Mouse (Mus musculus) MEL (cell line): ENCODE data around the gene Gm16181. TPM values are rescaled to one million over a fixed set of nuclear protein-coding genes. Genes with fewer than 3 reads are reported as not detected.

Experiments
- DNase-seq: peaks from one replicate; pipeline ENCODE4 v3.0.0; 2011; ENCODE audit warnings: low read depth, low spot score
- H3K27ac ChIP-seq: 2 replicates; pipeline ENCODE4 v1.5.1; 2012; ENCODE audit warnings: low read depth, mild to moderate bottlenecking, control low read depth, low read length, moderate library complexity; ENCODE audit not compliant: control insufficient read depth
- H3K27me3 ChIP-seq, 2 experiments: fragments of 150-350 bp in 1 of 2; sonication (generic) in 1 of 2; 2 replicates each; pipeline ENCODE4 v1.6.1; 2012; ENCODE audit warnings: low read length in 2 of 2, mild to moderate bottlenecking in 2 of 2, improper control_type of control experiment in 1 of 2, moderate library complexity in 1 of 2; ENCODE audit not compliant: insufficient read depth in 2 of 2, control insufficient read depth in 1 of 2
- H3K36me3 ChIP-seq, 2 experiments: 2 replicates each; pipeline ENCODE4 v1.6.1; 2012 to 2014; ENCODE audit warnings: low read length in 2 of 2, improper control_type of control experiment in 1 of 2, inconsistent platforms in 1 of 2, mild to moderate bottlenecking in 1 of 2; ENCODE audit not compliant: insufficient read depth in 2 of 2, control insufficient read depth in 1 of 2
- H3K4me1 ChIP-seq, 2 experiments: fragments of 150-350 bp in 1 of 2; sonication (generic) in 1 of 2; 2 replicates each; pipeline ENCODE4 v1.6.1; 2012; ENCODE audit warnings: low read length in 2 of 2, improper control_type of control experiment in 1 of 2, mild to moderate bottlenecking in 1 of 2; ENCODE audit not compliant: insufficient read depth in 2 of 2, control insufficient read depth in 1 of 2
- H3K4me3 ChIP-seq, 2 experiments: fragments of 150-350 bp in 1 of 2; sonication (generic) in 1 of 2; 2 replicates each; pipeline ENCODE4 v1.5.1; 2012; ENCODE audit warnings: low read depth in 2 of 2, low read length in 2 of 2, mild to moderate bottlenecking in 2 of 2, moderate library complexity in 2 of 2, control low read depth in 1 of 2, improper control_type of control experiment in 1 of 2; ENCODE audit not compliant: control insufficient read depth in 1 of 2, insufficient read depth in 1 of 2
- H3K79me2 ChIP-seq: 2 replicates; pipeline ENCODE4 v1.6.1; 2012; ENCODE audit warnings: mild to moderate bottlenecking, low read length, moderate library complexity; ENCODE audit not compliant: control insufficient read depth, poor library complexity, insufficient read depth
- H3K9ac ChIP-seq: 2 replicates; pipeline ENCODE4 v1.6.1; 2012; ENCODE audit warnings: low read depth, mild to moderate bottlenecking, control low read depth, low read length, moderate library complexity; ENCODE audit not compliant: control insufficient read depth, poor library complexity, severe bottlenecking
- H3K9me3 ChIP-seq: fragments of 150-350 bp; sonication (generic); replicated peaks from 2 replicates; pipeline ENCODE4 v1.6.1; 2012; ENCODE audit warnings: mild to moderate bottlenecking, low read length, improper control_type of control experiment, moderate library complexity; ENCODE audit not compliant: insufficient read depth
- CHD2 ChIP-seq: IDR thresholded peaks from 2 replicates; pipeline ENCODE4 v1.6.1; 2011; ENCODE audit warnings: low read length, improper control_type of control experiment
- CTCF ChIP-seq, 3 experiments: IDR thresholded peaks in 2 of 3; conservative IDR thresholded peaks in 1 of 3; 2 replicates each; pipeline ENCODE4 v1.5.1; 2011 to 2012; ENCODE audit warnings: low read length in 3 of 3, low read depth in 2 of 3, mild to moderate bottlenecking in 2 of 3, improper control_type of control experiment in 1 of 3, inconsistent platforms in 1 of 3, mixed read lengths in 1 of 3, moderate library complexity in 1 of 3; ENCODE audit not compliant: control insufficient read depth in 1 of 3, insufficient read depth in 1 of 3, poor library complexity in 1 of 3, severe bottlenecking in 1 of 3
- E2F4 ChIP-seq: IDR thresholded peaks from 2 replicates; pipeline ENCODE4 v1.6.1; 2011; ENCODE audit warnings: low read depth, low read length, improper control_type of control experiment, borderline replicate concordance
- ELF1 ChIP-seq: IDR thresholded peaks from 2 replicates; pipeline ENCODE4 v1.6.1; 2014; ENCODE audit warnings: low read depth, mild to moderate bottlenecking, inconsistent platforms, low read length, improper control_type of control experiment, moderate library complexity
- EP300 ChIP-seq, 2 experiments: IDR thresholded peaks; 2 replicates each; pipeline ENCODE4 v1.6.1; 2011; ENCODE audit warnings: improper control_type of control experiment in 2 of 2, low read length in 2 of 2, low read depth in 1 of 2, mild to moderate bottlenecking in 1 of 2
- ETS1 ChIP-seq: IDR thresholded peaks from 2 replicates; pipeline ENCODE4 v1.6.1; 2012; ENCODE audit warnings: low read depth, mild to moderate bottlenecking, inconsistent platforms, low read length, improper control_type of control experiment, moderate library complexity
- JUND ChIP-seq: IDR thresholded peaks from 2 replicates; pipeline ENCODE4 v1.6.1; 2011; ENCODE audit warnings: low read depth, mild to moderate bottlenecking, improper control_type of control experiment, low read length
- MAZ ChIP-seq: IDR thresholded peaks from 2 replicates; pipeline ENCODE4 v1.6.1; 2012; ENCODE audit warnings: low read depth, mild to moderate bottlenecking, inconsistent platforms, low read length, improper control_type of control experiment
- MXI1 ChIP-seq: IDR thresholded peaks from 2 replicates; pipeline ENCODE4 v1.6.1; 2011; ENCODE audit warnings: mild to moderate bottlenecking, low read depth, low read length, improper control_type of control experiment
- MYB ChIP-seq: IDR thresholded peaks from 2 replicates; pipeline ENCODE4 v1.6.1; 2011; ENCODE audit warnings: mild to moderate bottlenecking, low read depth, low read length, improper control_type of control experiment
- NRF1 ChIP-seq: IDR thresholded peaks from 2 replicates; pipeline ENCODE4 v1.6.1; 2014; ENCODE audit warnings: low read depth, mild to moderate bottlenecking, inconsistent platforms, low read length, improper control_type of control experiment, moderate library complexity; ENCODE audit not compliant: poor library complexity, insufficient read depth, severe bottlenecking
- POLR2A ChIP-seq, 2 experiments: IDR thresholded peaks; 2 replicates each; pipeline ENCODE4 v1.6.1; 2011 to 2012; ENCODE audit warnings: low read length in 2 of 2, mild to moderate bottlenecking in 2 of 2, control low read depth in 1 of 2, improper control_type of control experiment in 1 of 2, low read depth in 1 of 2, moderate library complexity in 1 of 2; ENCODE audit not compliant: control insufficient read depth in 1 of 2, insufficient read depth in 1 of 2, poor library complexity in 1 of 2
- POLR2AphosphoS2 ChIP-seq: IDR thresholded peaks from 2 replicates; pipeline ENCODE4 v1.6.1; 2011; ENCODE audit warnings: low read length, improper control_type of control experiment
- POLR2AphosphoS5 ChIP-seq: IDR thresholded peaks from 2 replicates; pipeline ENCODE4 v1.6.1; 2012; ENCODE audit warnings: low read depth, borderline replicate concordance, mild to moderate bottlenecking, inconsistent platforms, low read length, moderate library complexity, mixed read lengths
- RAD21 ChIP-seq: IDR thresholded peaks from 2 replicates; pipeline ENCODE4 v1.6.1; 2011; ENCODE audit warnings: mild to moderate bottlenecking, low read depth, low read length, improper control_type of control experiment
- SIN3A ChIP-seq: IDR thresholded peaks from 2 replicates; pipeline ENCODE4 v1.6.1; 2012; ENCODE audit warnings: low read length, improper control_type of control experiment, inconsistent platforms
- TCF12 ChIP-seq: IDR thresholded peaks from 2 replicates; pipeline ENCODE4 v1.6.1; 2014; ENCODE audit warnings: low read depth, mild to moderate bottlenecking, inconsistent platforms, low read length, improper control_type of control experiment, moderate library complexity
- USF1 ChIP-seq: IDR thresholded peaks from 2 replicates; pipeline ENCODE4 v1.6.1; 2014; ENCODE audit warnings: low read depth, mild to moderate bottlenecking, inconsistent platforms, low read length, improper control_type of control experiment, moderate library complexity
- USF2 ChIP-seq, 2 experiments: IDR thresholded peaks; 2 replicates each; pipeline ENCODE4 v1.6.1; 2011 to 2012; ENCODE audit warnings: improper control_type of control experiment in 2 of 2, low read length in 2 of 2, borderline replicate concordance in 1 of 2, inconsistent platforms in 1 of 2, low read depth in 1 of 2, mild to moderate bottlenecking in 1 of 2; ENCODE audit not compliant: insufficient read depth in 1 of 2
- ZC3H11A ChIP-seq: IDR thresholded peaks from 2 replicates; pipeline ENCODE4 v1.6.1; 2012; ENCODE audit warnings: low read depth, mild to moderate bottlenecking, inconsistent platforms, low read length, improper control_type of control experiment
- ZMIZ1 ChIP-seq: IDR thresholded peaks from 2 replicates; pipeline ENCODE4 v1.6.1; 2012; ENCODE audit warnings: low read depth, mild to moderate bottlenecking, inconsistent platforms, low read length, improper control_type of control experiment, moderate library complexity
- polyA plus RNA-seq, 2 experiments: library from polyadenylated mRNA; stranded (reverse) in 1 of 2; unstranded in 1 of 2; fragments of >175 nt in 1 of 2; fragments of >200 nt in 1 of 2; gene quantifications; 2 replicates each; pipeline versions ENCODE4 v1.2.1 to v1.2.4; 2012; ENCODE audit warnings: low replicate concordance in 2 of 2, low read depth in 1 of 2; ENCODE audit not compliant: insufficient read length in 2 of 2, insufficient read depth in 1 of 2, missing spikeins in 1 of 2
- total RNA-seq: library from RNA; depleted of rRNA; stranded (reverse); fragments of 300-350 nt; gene quantifications from 2 replicates; pipeline ENCODE4 v1.2.3, GENCODE M21; 2012

The Gm16181 gene
- total and polyA plus RNA-seq, 3 experiments, result 0.58 TPM; not detected in 2

- TF ChIP-seq USF2 (IDR thresholded peaks at IDR 0.05; ENCODE audit: borderline replicate concordance in 1 of 2, insufficient read depth in 1 of 2, low read depth in 1 of 2, low read length in 2 of 2) (no peak), CTCF (IDR thresholded peaks at IDR 0.05 in 2 of 3, conservative IDR thresholded peaks at IDR 0.05 in 1 of 3; ENCODE audit: control insufficient read depth in 1 of 3, insufficient read depth in 1 of 3, low read depth in 2 of 3, low read length in 3 of 3, poor library complexity in 1 of 3, severe bottlenecking in 1 of 3) (no peak), MXI1 (peak; percentile 43; the same call in 1 of the 2 replicates), CHD2 (peak; percentile 24; the same call in 1 of the 2 replicates), MYB (no peak), NRF1 (no peak), ELF1 (0 out of 2 replicates have a peak, but pooled peaks have one; percentile 20), POLR2AphosphoS5 (no peak), RAD21 (no peak), ETS1 (peak; percentile 85), MAZ (peak; percentile 83; the same call in 1 of the 2 replicates), POLR2AphosphoS2 (no peak), POLR2A (IDR thresholded peaks at IDR 0.05; ENCODE audit: control insufficient read depth in 1 of 2, insufficient read depth in 1 of 2, low read depth in 1 of 2, low read length in 2 of 2, poor library complexity in 1 of 2) (peak in 1 of 2 experiments; percentile 27; a peak in 1 of 4 replicates), JUND (no peak), USF1 (peak; percentile 55; the same call in 1 of the 2 replicates), TCF12 (peak; percentile 56; the same call in 1 of the 2 replicates), ZC3H11A (no peak)
- TF ChIP-seq, all 39 proteins: peak for 19
Observed at GRCm38 (mm10) chr17:35218516-35219193, 2.0 kb upstream of the Gm16181 start (continued).

DNA sequence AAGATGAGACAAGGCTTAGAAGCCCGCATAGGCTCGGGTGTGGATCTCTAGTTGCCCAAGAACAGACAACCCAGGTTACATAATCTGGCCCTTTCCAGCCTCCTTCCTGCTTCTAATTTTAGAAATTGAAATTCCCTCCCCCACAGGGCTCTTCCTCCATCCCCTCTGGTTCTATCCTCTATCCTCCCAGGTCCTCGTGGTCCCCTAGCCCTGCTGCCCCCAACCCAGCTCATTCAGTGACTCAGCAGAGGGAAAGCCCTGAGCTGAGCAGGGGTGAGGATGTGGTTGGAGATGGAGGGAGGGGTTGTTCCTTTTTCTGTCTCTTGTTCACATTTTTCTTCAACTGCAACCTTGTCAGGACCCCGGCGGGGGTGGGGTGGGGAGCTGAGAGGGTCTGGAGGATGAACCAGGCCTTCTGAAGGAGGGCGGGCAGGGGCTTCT is 1.0 kb upstream of the Gm16181 start:
- TF ChIP-seq JUND (no peak), MAZ (no peak; the same call in 1 of the 2 replicates), ETS1 (peak; percentile 60; the same call in 1 of the 2 replicates), RAD21 (no peak), SIN3A (0 out of 2 replicates have a peak, but pooled peaks have one; percentile 12), E2F4 (no peak), ZMIZ1 (no peak), EP300 (IDR thresholded peaks at IDR 0.05; ENCODE audit: low read depth in 1 of 2, low read length in 2 of 2) (peak in 1 of 2 experiments; percentile 42; a peak in 1 of 4 replicates)
- Histone ChIP-seq H3K27me3 (no peaks in the 10 kb centered on the region), H3K36me3 (peaks cover 0 to 27% of the 10 kb centered on the region in 2 experiments; a peak in 3 of 4 replicates), H3K4me1 (peaks cover 6 to 30% of the 10 kb centered on the region in 2 experiments), H3K9me3 (no peaks in the 10 kb centered on the region), H3K4me3 (no peak overlapping the region; a peak in 1 of 4 replicates), H3K79me2 (no peaks in the 10 kb centered on the region; the same call in 1 of the 2 replicates), H3K27ac (peak overlapping the region; percentile 94), H3K9ac (peak overlapping the region; percentile 17)
- peak; percentile 66 for DNase-seq
